Mouse (Mus musculus): ENCODE measurements at regions not wholly inside any gene's neighbourhood (a gene's known extent, or its start where the extent isn't known, plus 50 kb on each side); places are given as distances from the start of the nearest gene placed in this dataset.

- TF ChIP-seq SRF (IDR thresholded peaks at IDR 0.05; ENCODE audit: control insufficient read depth, insufficient read length, low read depth): no peak
- TF ChIP-seq USF1 (IDR thresholded peaks at IDR 0.05; ENCODE audit: low read depth): no peak
- TF ChIP-seq E2F4 (IDR thresholded peaks at IDR 0.05; ENCODE audit: insufficient read depth): no peak
- no peak for TF ChIP-seq POLR2A (IDR thresholded peaks at IDR 0.05; ENCODE audit: insufficient read length, low read depth)
- no peak for TF ChIP-seq REST (IDR thresholded peaks at IDR 0.05; ENCODE audit: insufficient read depth, insufficient read length)
- no peak for TF ChIP-seq TCF12 (IDR thresholded peaks at IDR 0.05; ENCODE audit: insufficient read depth, poor library complexity, severe bottlenecking)
These were observed 547.8 kb downstream of the Tmem38b start for GRCm38 (mm10) chr4:54373606-54374005.
